Mouse (Mus musculus): ENCODE data around the gene Hist1h1b.

Gene Hist1h1b

GRCm38 (mm10) chr13:21781639-21782038 lies 1.2 kb upstream of the Hist1h1b start:
- no peak for DNase-seq

- peak; percentile 20 for DNase-seq
Measured at GRCm38 (mm10) chr13:21781021-21781555, 663 bp upstream of the Hist1h1b start.

DNA sequence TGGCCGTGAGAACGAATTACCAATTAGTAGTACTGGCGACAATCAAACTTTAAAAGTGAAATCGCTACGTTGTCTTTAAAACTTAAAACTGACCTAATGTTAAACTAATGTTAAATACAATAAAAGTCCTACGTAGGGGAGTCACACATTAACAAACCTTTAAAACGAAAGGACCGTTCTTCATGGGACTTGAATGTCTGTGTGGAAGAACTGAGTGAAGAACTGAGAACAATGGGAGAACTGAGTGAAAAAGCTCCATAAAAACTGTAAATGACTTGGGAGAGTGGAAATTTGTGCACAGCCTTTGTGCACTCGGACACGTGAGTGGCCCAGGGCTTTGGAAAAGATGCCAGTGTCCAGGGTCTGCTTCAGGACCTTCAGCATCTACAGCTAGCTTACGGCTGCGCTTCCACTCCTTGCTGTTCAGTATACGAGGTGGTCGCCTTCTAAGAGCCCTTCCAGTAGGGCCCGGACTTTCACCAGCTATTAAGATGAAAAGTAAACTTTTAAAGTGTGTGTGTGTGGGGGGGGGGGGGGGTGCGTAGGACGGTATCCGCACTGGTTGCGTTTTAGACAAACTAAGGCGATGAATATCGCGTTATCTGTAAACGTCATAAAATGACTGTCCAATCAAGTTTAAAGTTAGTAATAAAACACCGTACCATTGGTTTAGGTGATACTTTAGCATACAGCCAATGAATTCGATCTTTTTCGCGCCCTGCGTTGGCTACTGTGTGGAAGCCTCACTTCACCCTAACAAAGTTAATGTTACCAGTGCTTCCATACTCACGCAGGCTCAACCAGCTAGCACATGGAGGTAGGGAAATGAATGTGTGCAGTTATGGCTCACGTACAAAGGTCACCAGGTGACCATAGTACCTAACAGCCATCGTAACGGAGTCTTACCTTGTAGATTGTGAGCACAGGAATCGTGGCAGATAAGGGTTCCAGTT lies 1.3 kb downstream of the Hist1h1b start:
- DNase-seq: peak; percentile 91

GRCm38 (mm10) chr13:21755707-21756106 lies 24.7 kb downstream of the Hist1h1b start:
- no peak for DNase-seq

DNA sequence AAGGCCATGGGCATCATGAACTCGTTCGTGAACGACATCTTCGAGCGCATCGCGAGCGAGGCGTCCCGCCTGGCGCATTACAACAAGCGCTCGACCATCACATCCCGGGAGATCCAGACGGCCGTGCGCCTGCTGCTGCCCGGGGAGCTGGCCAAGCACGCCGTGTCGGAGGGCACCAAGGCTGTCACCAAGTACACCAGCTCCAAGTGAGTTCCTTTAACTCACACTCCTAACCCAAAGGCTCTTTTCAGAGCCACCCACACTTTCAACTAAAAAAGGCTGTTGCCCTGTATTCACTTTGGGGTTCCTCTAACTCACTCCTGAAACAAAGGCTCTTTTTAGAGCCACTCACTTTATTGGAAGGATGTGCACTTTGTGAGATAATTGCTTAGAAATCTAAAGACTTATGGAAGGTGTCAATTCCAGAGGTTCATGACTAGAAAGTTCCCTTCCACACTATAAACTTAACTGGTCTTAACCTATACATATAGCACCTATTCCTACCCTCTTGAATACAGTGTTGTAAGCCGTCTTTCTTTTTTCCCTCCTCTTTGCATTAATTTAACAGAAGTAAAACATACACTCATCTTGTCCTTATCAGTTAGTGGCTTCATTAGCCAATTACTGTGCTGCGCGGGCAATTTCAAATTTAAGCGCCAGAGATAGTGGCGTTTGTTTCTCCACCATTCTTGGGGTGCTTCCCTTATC lies 26.0 kb downstream of the Hist1h1b start:
- DNase-seq: peak; percentile 64

DNA sequence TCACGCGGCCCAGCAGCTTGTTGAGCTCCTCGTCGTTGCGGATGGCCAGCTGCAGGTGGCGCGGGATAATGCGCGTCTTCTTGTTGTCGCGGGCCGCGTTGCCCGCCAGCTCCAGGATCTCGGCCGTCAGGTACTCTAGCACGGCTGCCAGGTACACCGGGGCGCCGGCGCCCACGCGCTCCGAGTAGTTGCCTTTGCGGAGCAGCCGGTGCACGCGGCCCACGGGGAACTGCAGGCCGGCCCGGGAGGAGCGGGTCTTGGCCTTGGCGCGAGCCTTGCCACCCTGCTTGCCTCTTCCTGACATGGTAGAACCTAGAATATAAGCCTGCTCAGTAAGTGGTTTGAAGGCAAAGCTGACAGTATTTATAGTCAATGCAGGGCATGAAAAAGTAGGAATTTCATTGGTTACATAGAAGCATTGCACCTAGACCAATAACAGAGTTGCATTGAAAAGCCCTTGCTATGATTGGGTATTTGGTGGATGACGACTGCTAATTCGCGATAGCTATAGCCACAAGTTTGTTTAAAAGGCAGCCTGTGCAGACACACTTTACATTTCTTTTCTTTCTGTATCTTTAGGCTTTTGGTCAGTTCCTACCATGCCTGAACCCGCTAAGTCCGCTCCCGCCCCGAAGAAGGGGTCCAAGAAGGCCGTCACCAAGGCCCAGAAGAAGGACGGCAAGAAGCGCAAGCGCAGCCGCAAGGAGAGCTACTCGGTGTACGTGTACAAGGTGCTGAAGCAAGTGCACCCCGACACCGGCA lies 26.7 kb downstream of the Hist1h1b start, which contains the start of the genes Hist1h2ak and Hist1h2bn:
TSS of gene Hist1h2ak (minus strand) at position 304 of the 762 bp plus-strand sequence.
TSS of gene Hist1h2bn (plus strand) at position 600 of the 762 bp plus-strand sequence.
- peak; percentile 91 for DNase-seq

DNA sequence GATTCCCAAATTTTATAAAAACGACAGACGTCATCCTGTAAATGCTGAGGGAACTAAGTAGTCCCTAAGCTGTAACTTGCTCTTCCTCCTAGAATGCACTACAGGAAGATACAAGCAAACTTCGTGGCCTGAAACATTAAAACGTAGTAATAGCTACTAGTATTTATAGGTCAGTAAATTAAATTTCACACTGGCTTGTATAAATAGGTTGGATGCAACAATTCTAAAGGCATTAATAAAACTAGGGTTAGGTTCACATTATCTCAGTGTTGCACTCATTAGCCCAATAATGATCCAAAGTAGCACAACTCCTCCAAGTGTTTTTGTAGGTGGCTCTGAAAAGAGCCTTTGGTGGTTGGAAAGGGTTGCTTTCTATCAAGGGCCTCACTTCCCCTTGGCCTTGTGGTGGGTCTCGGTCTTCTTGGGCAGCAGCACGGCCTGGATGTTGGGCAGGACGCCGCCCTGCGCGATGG lies 27.3 kb downstream of the Hist1h1b start:
- no peak for DNase-seq

DNA sequence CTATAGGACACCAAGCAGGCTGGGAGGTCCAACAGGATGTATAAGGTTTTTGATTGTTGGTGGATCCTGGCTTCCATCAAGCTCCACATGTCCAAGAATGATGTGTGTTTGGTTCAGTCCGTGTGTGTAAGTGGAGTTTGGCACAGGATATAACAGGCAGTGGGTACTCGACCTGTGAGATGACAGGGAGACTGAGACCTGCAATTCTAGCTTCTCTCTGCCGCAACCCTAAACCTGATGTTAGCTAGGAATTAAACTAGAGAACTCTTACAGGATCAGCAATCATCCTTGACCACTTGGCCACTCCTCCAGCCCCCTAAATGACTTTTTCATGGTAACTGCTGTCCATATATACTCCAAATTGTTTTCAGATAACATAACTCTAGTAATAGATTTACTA lies 28.1 kb downstream of the Hist1h1b start:
- DNase-seq: no peak

DNA sequence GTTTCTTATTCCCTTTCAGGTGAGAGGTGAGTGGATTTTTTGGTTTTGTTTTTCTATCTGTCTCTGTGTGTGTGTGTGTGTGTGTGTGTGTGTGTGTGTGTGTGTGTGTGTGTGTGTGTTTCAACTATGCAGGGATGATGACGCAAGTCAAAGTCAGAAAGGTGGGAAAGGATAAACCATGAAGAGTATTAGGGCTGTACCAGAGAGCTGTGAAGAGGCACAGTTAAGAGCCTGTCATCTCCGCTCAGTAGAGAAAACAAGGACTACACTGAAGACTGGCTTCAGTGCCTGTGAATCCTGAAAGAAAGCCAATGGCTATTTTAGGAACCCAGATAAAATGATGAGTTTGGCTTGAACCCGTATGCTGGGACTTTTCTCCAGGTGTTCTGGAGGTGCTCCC lies 28.6 kb downstream of the Hist1h1b start:
- DNase-seq: no peak

GRCm38 (mm10) chr13:21751417-21751816 lies 29.0 kb downstream of the Hist1h1b start:
- DNase-seq: no peak

DNA sequence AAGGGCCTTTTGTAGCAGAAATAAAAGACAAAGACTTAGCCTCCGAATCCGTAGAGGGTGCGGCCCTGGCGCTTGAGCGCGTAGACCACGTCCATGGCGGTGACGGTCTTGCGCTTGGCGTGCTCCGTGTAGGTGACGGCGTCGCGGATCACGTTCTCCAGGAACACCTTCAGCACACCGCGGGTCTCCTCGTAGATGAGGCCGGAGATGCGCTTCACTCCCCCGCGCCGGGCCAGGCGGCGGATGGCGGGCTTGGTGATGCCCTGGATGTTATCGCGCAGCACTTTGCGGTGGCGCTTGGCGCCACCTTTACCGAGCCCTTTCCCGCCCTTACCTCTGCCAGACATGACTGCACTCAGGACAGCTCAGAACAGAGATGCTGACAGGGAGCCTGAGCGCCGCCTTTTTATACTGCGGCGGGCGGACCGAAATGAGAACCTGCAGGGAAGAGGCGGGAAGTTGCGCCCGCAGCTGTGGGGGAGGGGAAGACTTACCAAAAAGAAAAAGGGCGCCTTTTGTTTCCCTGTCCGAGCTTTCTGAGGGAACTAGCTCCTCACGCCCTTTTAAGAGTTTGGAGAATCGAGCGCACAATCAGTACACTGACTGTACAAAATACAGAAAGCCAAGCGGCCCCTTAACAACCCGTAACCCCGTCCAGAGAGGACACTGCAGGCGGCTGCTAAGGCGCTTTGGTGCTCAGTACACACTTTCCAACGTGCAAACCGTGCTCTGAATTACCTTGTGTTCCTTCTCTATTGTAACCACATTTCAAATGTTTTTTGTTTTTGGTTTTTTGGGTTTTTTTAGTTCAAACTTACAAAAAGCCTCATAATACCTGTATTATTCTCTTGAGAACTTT lies 30.0 kb downstream of the Hist1h1b start, which contains the start of gene Hist1h4k:
TSS of gene Hist1h4k (minus strand) at position 347 of the 859 bp plus-strand sequence.
- DNase-seq: peak; percentile 96

- DNase-seq: peak; percentile 57
Measured at GRCm38 (mm10) chr13:21749387-21750158, 30.9 kb downstream of the Hist1h1b start.

GRCm38 (mm10) chr13:21745006-21745405 lies 35.4 kb downstream of the Hist1h1b start:
- DNase-seq: no peak

- DNase-seq: peak; percentile 94
Measured at GRCm38 (mm10) chr13:21734906-21735767, 45.3 kb downstream of the Hist1h1b start, which contains the start of gene Hist1h4j. TSS of gene Hist1h4j (plus strand) at chr13:21735064.

DNA sequence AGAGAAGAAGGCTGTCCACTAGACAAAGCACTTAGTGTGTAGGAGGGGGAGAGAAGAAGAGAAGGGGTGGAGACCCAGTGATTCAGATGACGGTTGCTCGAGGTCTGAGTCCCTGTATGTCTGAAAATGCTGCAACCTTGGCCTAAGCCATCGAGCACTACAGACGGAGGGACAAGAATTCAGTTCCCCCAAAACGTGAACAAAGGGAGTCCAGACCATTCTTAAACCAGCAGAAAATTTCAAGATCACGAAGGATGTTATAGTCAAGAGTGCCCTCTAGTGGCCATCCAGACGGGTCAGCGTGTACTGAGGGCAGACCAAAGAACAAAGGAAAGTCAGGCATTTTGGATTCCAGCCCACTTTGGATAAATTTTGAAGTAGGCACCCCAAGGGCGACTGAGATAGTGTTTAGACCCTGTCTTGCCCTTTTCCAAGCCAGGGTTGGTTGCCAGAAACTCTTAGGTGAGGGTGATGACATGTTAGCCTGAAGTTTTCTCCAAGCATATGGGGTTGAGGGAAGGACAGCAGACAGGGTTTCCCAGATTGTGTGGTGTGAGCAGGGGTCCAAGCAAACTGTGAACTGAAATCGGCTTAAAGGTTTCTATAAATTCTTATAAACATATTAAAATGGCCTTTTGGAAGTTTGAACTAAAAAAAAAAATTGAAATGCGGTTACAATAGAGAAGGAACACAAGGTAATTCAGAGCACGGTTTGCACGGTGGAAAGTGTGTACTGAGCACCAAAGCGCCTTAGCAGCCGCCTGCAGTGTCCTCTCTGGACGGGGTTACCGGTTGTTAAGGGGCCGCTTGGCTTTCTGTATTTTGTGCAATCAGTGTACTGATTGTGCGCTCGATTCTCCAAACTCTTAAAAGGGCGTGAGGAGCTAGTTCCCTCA lies 46.2 kb downstream of the Hist1h1b start:
- DNase-seq: peak; percentile 94

- no peak for DNase-seq
Measured at GRCm38 (mm10) chr13:21733466-21733865, 47.0 kb downstream of the Hist1h1b start.
